8 mouse cellular contexts compared by ENCODE assay signal in genomic region chr8:12896494-12897373, GRCm38 (mm10). TPM values are rescaled to one million over a fixed set of nuclear protein-coding genes. Genes with fewer than 3 reads are reported as not detected.
DNase-seq lines count a peak whose midpoint lies in the region; ATAC-seq lines count a peak whose summit lies in the region.

No protein-coding gene starts in this region.

- H3K4me1 ChIP-seq in embryonic facial prominence, embryonic 14.5 days (ENCODE audit: control insufficient read depth, insufficient read depth, low read length): no peaks in the 10 kb centered on the region

- H3K9me3 ChIP-seq in embryonic facial prominence, embryonic 14.5 days (ENCODE audit: control insufficient read depth, low read length): no peaks in the 10 kb centered on the region

- intact Hi-C loops in heart, postnatal 36 days (cut with DNase I): loop anchor here (1.0 to 5.0 kb wide), 5 partner anchors 9 to 211 kb away; partner anchors contain the start of genes Cul4a and Pcid2

- DNase-seq in CD4-positive, CD25-positive, alpha-beta regulatory T cell, adult 2 months (ENCODE audit: low read depth, low spot score): peak; percentile 44
- peak; percentile 37 for DNase-seq in adrenal gland, postnatal 25 days
- peak; percentile 61 for DNase-seq in embryonic facial prominence, embryonic 14.5 days (ENCODE audit: low spot score)
- DNase-seq in heart, postnatal 36 days: peak; percentile 54 to 59
- DNase-seq in kidney, postnatal 4 days: peak; percentile 65 to 74
- DNase-seq in lung, postnatal 25 days (ENCODE audit: low spot score): peak; percentile 44
- DNase-seq in right cerebral cortex, postnatal 14 days: peak; percentile 58

- H3K4me2 ChIP-seq in embryonic facial prominence, embryonic 14.5 days (ENCODE audit: low read depth, low read length): no peak overlapping the region

- no peak overlapping the region for H3K9ac ChIP-seq in embryonic facial prominence, embryonic 14.5 days (ENCODE audit: low read depth, low read length)

- no peak overlapping the region for H3K27ac ChIP-seq in embryonic facial prominence, embryonic 14.5 days (replicated peaks; ENCODE audit: low read depth, low read length)

- ATAC-seq in CD4-positive, CD25-positive, alpha-beta regulatory T cell, adult 4 months: no peak
- ATAC-seq in embryonic facial prominence, embryonic 14.5 days (ENCODE audit: low read depth): peak; percentile 64

- H3K36me3 ChIP-seq in embryonic facial prominence, embryonic 14.5 days (ENCODE audit: control insufficient read depth, insufficient read depth, low read length): no peaks in the 10 kb centered on the region

- WGBS in embryonic facial prominence, embryonic 14.5 days: 53% methylated on average over 13 of the region's 13 CpGs

- H3K4me3 ChIP-seq in embryonic facial prominence, embryonic 14.5 days (ENCODE audit: low read depth, low read length): no peak overlapping the region

- H3K27me3 ChIP-seq in embryonic facial prominence, embryonic 14.5 days (replicated peaks; ENCODE audit: control insufficient read depth, insufficient read depth, low read length): no peaks in the 10 kb centered on the region

RNA-seq across cellular contexts. Expression of gene Mcf2l, which starts 23.1 kb away (rescaled TPM):
- polyA plus RNA-seq in CD4-positive, CD25-positive, alpha-beta regulatory T cell, adult 4 months (2017; shearing (Covaris generic)): under 1 TPM in 1 of 2 experiments, not detected in 1; 0.65 TPM
- total RNA-seq in adrenal gland, postnatal 25 days (2021): 26.9 and 27.1 TPM in 2 replicates
- polyA plus RNA-seq in embryonic facial prominence, embryonic 14.5 days (2014; fragmentation: Nextera tagmentation; extraction: Ambion mirVana): 20.3 and 21.2 TPM in 2 replicates
- total RNA-seq in heart, postnatal 36 days (2021): 10 to 100 TPM; 53.3 to 77.9 TPM
